Mouse (Mus musculus) liver, embryonic 11.5 days (tissue): ENCODE measurements around the gene Ncor1. TPM values are rescaled to one million over a fixed set of nuclear protein-coding genes. Genes with fewer than 3 reads are reported as not detected.

Experiments
- ATAC-seq: fragments of 200-750 bp; cut with Nextera tagmentation; replicated peaks from 2 replicates; pipeline ENCODE4 v1.8.0; 2017; ENCODE audit warnings: moderate number of reproducible peaks, mild to moderate bottlenecking, moderate TSS enrichment, moderate library complexity; ENCODE audit not compliant: low FRiP score
- DNase-seq: peaks from one replicate; pipeline ENCODE4 v3.0.0-alpha.2; 2017; ENCODE audit warnings: low spot score
- H3K27ac ChIP-seq: fragments of 300-500 bp; sonication (generic); 2 replicates; pipeline ENCODE4 v1.5.1; 2014; ENCODE audit warnings: mild to moderate bottlenecking, low read depth, low read length, control low read depth
- H3K27me3 ChIP-seq: fragments of 300-500 bp; sonication (generic); replicated peaks from 2 replicates; pipeline ENCODE4 v1.6.1; 2014; ENCODE audit warnings: low read length, mixed read lengths; ENCODE audit not compliant: control insufficient read depth, insufficient read depth
- H3K36me3 ChIP-seq: fragments of 300-500 bp; sonication (generic); 2 replicates; pipeline ENCODE4 v1.6.1; 2014; ENCODE audit warnings: mild to moderate bottlenecking, low read length, moderate library complexity, mixed read lengths; ENCODE audit not compliant: control insufficient read depth, insufficient read depth
- H3K4me1 ChIP-seq: fragments of 300-500 bp; sonication (generic); replicated peaks from 2 replicates; pipeline ENCODE4 v1.6.1; 2014; ENCODE audit warnings: low read length, mixed read lengths; ENCODE audit not compliant: control insufficient read depth, insufficient read depth
- H3K4me2 ChIP-seq: fragments of 300-500 bp; sonication (generic); 2 replicates; pipeline ENCODE4 v1.6.1; 2014; ENCODE audit warnings: mild to moderate bottlenecking, control low read depth, moderate library complexity
- H3K4me3 ChIP-seq: fragments of 300-500 bp; sonication (generic); 2 replicates; pipeline ENCODE4 v1.5.1; 2014; ENCODE audit warnings: low read depth, low read length, control low read depth
- H3K9ac ChIP-seq: fragments of 300-500 bp; sonication (generic); 2 replicates; pipeline ENCODE4 v1.6.1; 2014; ENCODE audit warnings: low read depth, low read length, control low read depth
- H3K9me3 ChIP-seq: fragments of 300-500 bp; sonication (generic); 2 replicates; pipeline ENCODE4 v1.6.1; 2016; ENCODE audit warnings: low read length, inconsistent platforms, mixed read lengths; ENCODE audit not compliant: control insufficient read depth
- WGBS: fragments of 180-500 bp; shearing (Covaris S2); extraction: QIAGEN DNeasy Blood & Tissue Kit; methylation state at CpG from one replicate; pipeline ENCODE4 v1.1.7; 2014; 5-methylcytosine and 5-hydroxymethylcytosine counted together
- polyA plus RNA-seq: library from polyadenylated mRNA; unstranded; fragments of >200 nt; fragmentation: Nextera tagmentation; extraction: Ambion mirVana; gene quantifications from 2 replicates; pipeline ENCODE4 v1.2.1, GENCODE M21; 2014

Gene Ncor1
- polyA plus RNA-seq, 1 experiment from 2014 or later, result 144 TPM

DNA sequence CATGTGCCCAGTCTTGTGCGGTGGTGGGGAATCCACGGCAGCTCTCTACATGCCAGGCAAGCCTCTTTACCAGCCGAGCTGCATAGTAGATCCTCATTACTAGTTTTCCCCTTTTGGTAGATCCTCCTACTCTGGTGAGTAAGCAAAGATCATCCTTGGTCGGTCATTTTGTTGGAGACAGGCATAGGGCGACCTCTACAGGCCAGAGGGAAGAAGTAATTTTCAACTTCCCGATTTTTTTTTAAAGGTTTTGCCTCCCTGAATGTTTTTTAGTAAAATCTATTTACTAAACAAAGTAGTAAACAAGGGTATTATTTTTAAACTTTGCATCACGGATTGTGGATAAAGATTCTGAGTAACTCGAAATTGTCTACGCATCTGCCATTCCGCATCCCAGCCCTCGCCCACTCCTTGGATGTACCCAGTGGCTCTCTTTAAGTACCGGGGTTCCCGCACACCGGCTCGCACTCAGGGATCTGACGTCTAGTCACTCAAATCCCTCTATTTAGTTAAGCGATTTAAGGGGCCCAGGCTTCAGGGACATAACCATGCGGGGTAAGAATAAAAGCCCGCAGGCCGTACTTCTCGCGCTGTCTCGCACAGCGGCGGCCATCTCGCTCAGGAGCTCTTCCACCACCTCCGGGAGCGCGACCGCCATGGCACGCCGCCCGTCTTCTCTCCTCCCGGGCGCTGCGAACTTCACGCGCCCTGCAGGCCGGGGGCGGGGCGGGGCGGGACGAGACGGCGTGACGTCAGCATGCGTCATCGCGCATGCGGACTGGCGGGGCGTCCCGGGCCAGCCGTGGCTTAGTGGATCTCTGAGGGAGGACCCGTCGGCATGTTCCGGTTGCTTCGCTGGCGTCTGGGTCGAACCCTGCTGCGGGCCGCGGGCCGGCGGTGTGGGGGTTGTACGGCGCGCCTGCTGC, 177.4 kb downstream of the Ncor1 start, which contains the start of the genes Zswim7 and Ttc19:
Gene Zswim7, minus strand, starts transcription at position 701 of the 926 bp plus-strand sequence.
Gene Ttc19, plus strand, starts transcription at position 799 of the 926 bp plus-strand sequence.
- peak within 1 kb of the TSS; percentile 91 for H3K4me2 ChIP-seq
- peak within 1 kb of the TSS; percentile 82 for H3K9ac ChIP-seq
- peaks cover 7% of the 10 kb centered on the region for H3K4me1 ChIP-seq
- no peaks in the 10 kb centered on the region for H3K27me3 ChIP-seq
- no peaks in the 10 kb centered on the region for H3K9me3 ChIP-seq
- H3K4me3 ChIP-seq, result peak within 1 kb of the TSS; percentile 96
- WGBS, result under 1% methylated on average over 68 of the region's 68 CpGs
- DNase-seq (peak; percentile 98), ATAC-seq (peak; percentile 95)
- no peaks in the 10 kb centered on the region for H3K36me3 ChIP-seq
- H3K27ac ChIP-seq, result peak within 1 kb of the TSS; percentile 89

DNA sequence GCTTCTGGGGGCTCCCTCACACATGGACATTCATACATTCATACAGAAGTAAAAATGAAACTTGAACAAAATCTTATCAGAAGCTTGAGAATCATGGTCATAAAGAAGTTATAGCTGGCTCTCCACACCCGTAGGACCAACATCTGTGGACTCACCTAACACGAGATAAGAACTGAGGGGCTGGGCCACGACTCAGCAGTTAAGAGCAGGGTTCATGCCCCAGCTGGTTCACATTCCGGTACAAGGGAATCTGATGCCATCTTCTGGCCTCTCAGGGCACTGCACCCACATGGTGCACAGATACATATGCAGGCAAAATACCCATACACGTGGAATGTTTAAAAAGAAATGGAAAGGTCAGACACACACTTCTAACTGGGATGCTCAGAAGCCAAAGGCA, 180.3 kb downstream of the Ncor1 start:
- Histone ChIP-seq H3K36me3 (no peaks in the 10 kb centered on the region), H3K4me3 (no peak overlapping the region), H3K9me3 (no peaks in the 10 kb centered on the region), H3K27ac (no peak overlapping the region), H3K4me1 (peaks cover 7% of the 10 kb centered on the region), H3K9ac (no peak overlapping the region), H3K4me2 (peak overlapping the region; percentile 26; the same call in 1 of the 2 replicates), H3K27me3 (no peaks in the 10 kb centered on the region)
- WGBS, result 5% methylated on average over 5 of the region's 5 CpGs
- DNase-seq (peak; percentile 68), ATAC-seq (peak; percentile 47)

DNA sequence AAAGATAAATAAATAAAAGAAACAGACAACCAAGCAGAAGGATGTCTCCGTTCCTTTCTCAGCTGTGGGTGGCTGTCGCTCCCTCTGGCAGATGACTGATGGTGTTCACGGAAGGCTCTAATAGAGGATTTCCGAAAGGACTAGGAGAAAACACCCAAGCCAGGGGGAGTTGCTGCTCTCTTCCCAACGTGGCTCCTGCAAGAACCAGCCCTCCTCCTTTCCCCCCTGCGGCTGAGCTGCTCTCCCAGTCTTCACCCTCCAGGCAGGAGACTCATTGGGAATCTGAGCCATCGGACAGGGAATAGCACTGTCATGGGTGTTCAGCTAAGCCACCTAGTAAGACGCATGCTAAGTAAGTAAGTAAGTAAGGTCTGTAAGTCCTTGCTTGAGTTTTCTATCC, 181.3 kb downstream of the Ncor1 start:
- Histone ChIP-seq H3K4me2 (no peak overlapping the region), H3K4me1 (peaks cover 4% of the 10 kb centered on the region), H3K9me3 (no peaks in the 10 kb centered on the region), H3K27me3 (no peaks in the 10 kb centered on the region), H3K36me3 (no peaks in the 10 kb centered on the region), H3K27ac (no peak overlapping the region), H3K9ac (no peak overlapping the region), H3K4me3 (no peak overlapping the region)
- ATAC-seq (no peak), DNase-seq (no peak)
- 58% methylated on average over 8 of the region's 8 CpGs for WGBS

DNA sequence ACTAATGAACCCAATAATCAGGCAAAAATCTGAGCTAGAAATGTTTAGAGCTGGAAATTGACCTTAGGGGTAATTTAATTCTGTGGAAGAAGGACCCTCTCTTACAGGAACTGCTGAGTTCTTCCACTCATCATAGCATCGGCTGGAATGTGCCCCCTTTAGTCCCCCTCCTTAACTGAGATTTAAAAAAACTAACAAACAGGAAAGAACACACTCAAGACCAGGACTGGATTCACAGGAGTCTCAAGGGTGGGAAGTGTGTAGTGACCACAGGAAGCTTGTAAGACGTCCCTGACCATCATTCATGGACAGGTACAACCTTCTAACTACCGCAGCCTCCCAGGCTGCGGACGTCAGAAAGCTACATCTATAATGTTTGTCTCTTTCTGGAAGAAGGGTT, 187.5 kb downstream of the Ncor1 start:
- Histone ChIP-seq H3K4me2 (no peak overlapping the region), H3K9me3 (no peaks in the 10 kb centered on the region), H3K27ac (no peak overlapping the region), H3K4me1 (0 out of 2 replicates have a peak, but pooled peaks cover 4% of the 10 kb centered on the region), H3K36me3 (no peaks in the 10 kb centered on the region), H3K27me3 (0 out of 2 replicates have a peak, but pooled peaks cover 2% of the 10 kb centered on the region), H3K9ac (no peak overlapping the region), H3K4me3 (no peak overlapping the region)
- DNase-seq (no peak), ATAC-seq (no peak)
- WGBS, result 56% methylated on average over 5 of the region's 5 CpGs

DNA sequence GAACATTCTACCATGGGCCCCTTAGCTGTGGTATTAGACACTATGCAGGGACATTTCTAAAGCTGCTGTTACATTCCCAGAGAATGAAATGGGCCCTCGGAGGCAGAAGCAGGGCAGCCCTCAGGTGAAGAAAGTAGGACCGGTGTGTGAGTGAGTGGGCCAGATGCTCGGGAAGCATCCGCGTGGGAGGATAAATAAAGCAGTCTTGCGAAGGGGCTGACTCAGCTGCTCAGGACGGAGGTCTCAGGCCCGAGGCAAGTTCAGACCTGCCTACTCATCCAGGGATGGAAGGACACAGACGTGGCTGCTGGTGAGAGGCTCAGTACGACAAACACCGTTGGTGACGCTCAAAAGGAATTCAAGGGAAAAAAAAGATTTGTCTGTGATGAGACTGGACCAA, 189.2 kb downstream of the Ncor1 start:
- Histone ChIP-seq H3K4me1 (0 out of 2 replicates have a peak, but pooled peaks cover 4% of the 10 kb centered on the region), H3K27ac (no peak overlapping the region), H3K4me3 (no peak overlapping the region), H3K9me3 (no peaks in the 10 kb centered on the region), H3K27me3 (0 out of 2 replicates have a peak, but pooled peaks cover 2% of the 10 kb centered on the region), H3K4me2 (no peak overlapping the region), H3K9ac (no peak overlapping the region), H3K36me3 (no peaks in the 10 kb centered on the region)
- ATAC-seq (no peak), DNase-seq (no peak)
- 76% methylated on average over 12 of the region's 12 CpGs for WGBS

DNA sequence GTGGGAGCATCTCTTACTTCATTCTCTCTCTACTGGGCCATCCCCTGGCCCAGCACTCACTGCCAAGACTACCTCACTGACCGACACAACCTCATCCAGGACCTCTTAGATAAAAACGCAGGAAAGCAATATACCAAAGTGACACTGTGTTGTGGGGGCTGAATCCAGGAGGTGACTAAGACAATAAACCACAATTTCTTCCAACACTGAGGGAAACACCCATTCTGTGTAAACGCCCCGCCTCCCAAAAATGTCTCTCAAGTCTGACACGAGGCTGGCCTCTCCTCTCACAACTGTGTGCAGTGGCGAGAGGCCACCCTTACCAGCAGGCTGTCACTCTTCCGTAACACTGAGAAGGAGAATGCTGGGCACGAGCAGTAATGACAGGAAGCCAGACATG, 190.0 kb downstream of the Ncor1 start:
- 70% methylated on average over 8 of the region's 8 CpGs for WGBS
- Histone ChIP-seq H3K27ac (no peak overlapping the region), H3K4me2 (no peak overlapping the region), H3K4me1 (0 out of 2 replicates have a peak, but pooled peaks cover 4% of the 10 kb centered on the region), H3K36me3 (no peaks in the 10 kb centered on the region), H3K9ac (no peak overlapping the region), H3K27me3 (0 out of 2 replicates have a peak, but pooled peaks cover 2% of the 10 kb centered on the region), H3K9me3 (no peaks in the 10 kb centered on the region), H3K4me3 (no peak overlapping the region)
- no peak for DNase-seq
- no peak for ATAC-seq

DNA sequence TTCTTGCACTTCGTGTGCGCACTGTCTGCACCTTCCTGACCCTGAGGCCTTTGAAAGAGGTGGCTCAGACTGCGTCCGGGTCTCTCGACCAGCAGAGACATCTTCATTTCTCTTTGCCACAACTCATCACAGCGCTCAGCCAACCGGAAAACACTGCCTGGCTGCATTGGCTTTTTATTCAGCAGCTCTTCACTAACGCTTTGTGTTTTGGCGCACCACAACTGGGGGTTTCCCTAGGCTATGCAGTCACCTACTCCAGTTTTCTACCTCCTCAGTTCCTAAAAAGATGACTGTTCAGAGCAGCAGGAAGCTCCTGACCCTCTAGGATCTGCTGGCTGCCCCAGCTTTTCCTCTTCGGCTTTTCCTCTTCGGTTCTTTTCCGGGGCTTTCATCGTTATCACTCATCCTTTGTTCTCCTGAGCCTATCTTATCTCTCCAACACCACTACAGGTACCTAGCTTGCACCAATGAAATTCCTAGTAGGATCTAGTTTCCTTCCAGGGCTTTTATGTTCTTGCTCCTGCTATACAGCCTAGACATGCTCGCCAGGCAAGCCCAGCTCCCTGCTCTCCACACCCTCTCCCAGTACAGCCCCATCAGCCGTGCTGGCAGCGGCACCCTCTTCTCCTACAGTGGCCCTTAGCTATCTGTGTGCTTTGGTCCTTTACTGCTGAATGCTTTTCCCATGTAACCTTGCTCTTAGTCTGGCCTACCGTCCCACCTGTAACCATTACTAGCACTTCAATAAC, 191.7 kb downstream of the Ncor1 start:
- H3K27me3 ChIP-seq, result 0 out of 2 replicates have a peak, but pooled peaks cover 2% of the 10 kb centered on the region
- no peaks in the 10 kb centered on the region for H3K9me3 ChIP-seq
- H3K4me2 ChIP-seq, result no peak overlapping the region
- no peak overlapping the region for H3K9ac ChIP-seq
- H3K4me1 ChIP-seq, result 0 out of 2 replicates have a peak, but pooled peaks cover 4% of the 10 kb centered on the region
- H3K27ac ChIP-seq, result no peak overlapping the region
- DNase-seq, result no peak
- no peak for ATAC-seq
- WGBS, result 54% methylated on average over 17 of the region's 17 CpGs
- no peaks in the 10 kb centered on the region for H3K36me3 ChIP-seq
- no peak overlapping the region for H3K4me3 ChIP-seq
